Mouse (Mus musculus) kidney, adult 2 months (tissue): ENCODE results near the gene Sult6b2.

Source experiments
- CTCF ChIP-seq: fragments of 200-500 bp; conservative IDR thresholded peaks from 2 replicates; pipeline ENCODE4 v1.5.1; 2011; ENCODE audit warnings: low read depth, mild to moderate bottlenecking, control low read depth, low read length, moderate library complexity, mixed read lengths; ENCODE audit not compliant: insufficient read depth, insufficient read length
- POLR2A ChIP-seq: fragments of 200-500 bp; IDR thresholded peaks from one replicate; pipeline ENCODE4 v1.6.1; 2011; ENCODE audit warnings: low read depth, low read length, control low read depth

DNA sequence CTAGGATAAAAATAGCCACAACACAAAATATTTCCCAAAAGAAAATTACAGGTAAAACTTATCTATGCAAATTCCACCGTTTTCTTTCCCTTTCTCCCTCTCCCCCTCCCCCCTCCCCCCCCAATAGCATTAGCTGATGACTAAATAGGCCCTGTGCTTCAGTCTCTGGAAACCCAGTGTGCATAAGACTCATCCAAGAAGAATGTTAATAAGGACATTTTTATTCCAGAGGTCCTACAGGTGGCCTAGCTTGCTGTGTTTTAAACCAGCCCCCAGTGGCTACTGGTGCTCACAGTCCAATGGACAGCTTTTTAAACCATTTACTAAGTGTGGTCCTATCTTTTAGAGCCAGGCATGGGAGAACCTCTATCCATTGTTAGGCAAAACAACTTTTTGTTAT is 6.3 kb downstream of the Sult6b2 start:
- no peak for TF ChIP-seq CTCF
- no peak for TF ChIP-seq POLR2A
